Mouse (Mus musculus): ENCODE results near the gene Fes.
A peak's percentile ranks its signal among the peaks of the same experiment; 100 is the strongest.

Gene Fes

GRCm38 (mm10) chr7:80346173-80346572, 41.6 kb downstream of the Fes start:
- no peak for DNase-seq (ENCODE audit: low spot score in 2 of 2)

DNA sequence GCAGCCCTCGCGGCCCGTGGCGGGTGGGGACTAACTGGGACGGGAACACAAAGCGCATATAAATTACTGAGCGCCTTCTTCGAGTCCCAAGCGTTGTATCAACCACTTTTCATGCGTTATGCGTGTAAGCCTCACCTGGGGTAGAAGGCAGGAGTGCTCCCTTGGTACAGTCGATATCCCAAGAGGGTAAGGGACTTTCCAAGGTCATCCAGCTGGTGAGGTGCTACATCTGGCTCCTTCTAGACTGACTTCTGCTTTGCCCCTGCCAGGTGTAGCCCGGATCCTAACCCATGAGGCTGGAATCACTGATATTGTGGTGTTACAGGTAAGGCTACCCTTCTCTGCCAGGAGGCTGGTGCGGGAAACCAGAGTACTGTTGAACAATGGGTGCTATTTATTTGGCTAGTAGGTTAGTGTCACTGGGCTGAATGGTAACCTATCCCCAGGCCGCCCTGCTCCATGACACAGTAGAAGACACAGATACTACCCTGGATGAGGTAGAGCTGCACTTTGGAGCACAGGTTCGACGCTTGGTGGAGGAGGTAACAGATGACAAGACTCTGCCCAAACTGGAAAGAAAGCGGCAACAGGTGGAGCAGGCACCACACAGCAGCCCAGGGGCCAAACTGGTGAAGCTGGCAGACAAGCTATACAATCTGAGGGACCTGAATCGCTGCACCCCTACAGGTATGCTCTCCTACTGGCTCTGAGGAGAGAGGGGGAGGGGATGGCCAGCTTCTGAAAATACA, 44.3 kb downstream of the Fes start:
- no peak for DNase-seq (ENCODE audit: low spot score in 2 of 2)

DNA sequence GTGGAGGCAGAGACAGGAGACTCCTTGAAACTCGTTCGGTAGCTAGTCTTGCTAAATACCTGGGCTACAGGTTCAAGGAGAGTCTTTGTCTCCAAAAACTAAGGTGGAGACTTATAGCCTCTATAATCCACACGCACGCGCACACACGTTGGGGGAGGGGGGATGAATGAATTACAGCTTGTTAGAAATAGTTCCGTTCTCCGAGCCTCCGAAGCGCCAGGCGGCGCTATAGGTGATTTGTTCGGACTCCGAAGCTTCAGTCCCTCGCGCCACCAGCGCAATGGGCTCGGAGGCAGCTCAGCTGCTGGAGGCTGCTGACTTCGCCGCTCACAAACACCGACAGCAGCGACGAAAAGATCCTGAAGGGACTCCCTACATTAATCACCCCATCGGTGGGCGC, 44.9 kb downstream of the Fes start, which contains the start of gene Hddc3:
Gene Hddc3 (plus strand): TSS at position 247 of the 400 bp plus-strand sequence.
- DNase-seq (ENCODE audit: low spot score in 2 of 2): peak; percentile 91 to 94

DNA sequence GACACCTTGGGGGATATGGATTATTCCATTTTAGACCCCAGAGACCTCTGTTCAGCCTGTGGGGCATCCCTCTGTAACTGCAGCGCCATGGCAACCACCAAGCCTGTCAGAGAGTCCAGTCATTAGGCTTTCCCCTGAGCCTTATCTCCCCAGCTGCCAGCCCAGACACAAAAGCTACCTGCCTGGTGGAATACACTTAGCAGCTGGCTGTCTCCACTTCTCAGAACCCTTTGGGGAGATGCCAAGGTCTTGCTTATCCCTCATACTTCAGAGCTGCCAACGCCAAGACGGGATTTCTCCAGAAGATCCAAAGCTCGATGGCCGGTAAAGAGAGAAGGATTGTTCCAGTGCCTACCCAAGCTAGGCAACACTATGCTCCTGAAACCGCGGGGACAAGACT, 46.0 kb downstream of the Fes start:
- no peak for DNase-seq (ENCODE audit: low spot score in 2 of 2)

- DNase-seq (ENCODE audit: low spot score in 2 of 2): peak in 1 of 2 experiments; percentile 64
Measured at GRCm38 (mm10) chr7:80340793-80341192, 47.0 kb downstream of the Fes start, which contains the start of gene Unc45a. Unc45a (minus strand) TSS chr7:80341005.

DNA sequence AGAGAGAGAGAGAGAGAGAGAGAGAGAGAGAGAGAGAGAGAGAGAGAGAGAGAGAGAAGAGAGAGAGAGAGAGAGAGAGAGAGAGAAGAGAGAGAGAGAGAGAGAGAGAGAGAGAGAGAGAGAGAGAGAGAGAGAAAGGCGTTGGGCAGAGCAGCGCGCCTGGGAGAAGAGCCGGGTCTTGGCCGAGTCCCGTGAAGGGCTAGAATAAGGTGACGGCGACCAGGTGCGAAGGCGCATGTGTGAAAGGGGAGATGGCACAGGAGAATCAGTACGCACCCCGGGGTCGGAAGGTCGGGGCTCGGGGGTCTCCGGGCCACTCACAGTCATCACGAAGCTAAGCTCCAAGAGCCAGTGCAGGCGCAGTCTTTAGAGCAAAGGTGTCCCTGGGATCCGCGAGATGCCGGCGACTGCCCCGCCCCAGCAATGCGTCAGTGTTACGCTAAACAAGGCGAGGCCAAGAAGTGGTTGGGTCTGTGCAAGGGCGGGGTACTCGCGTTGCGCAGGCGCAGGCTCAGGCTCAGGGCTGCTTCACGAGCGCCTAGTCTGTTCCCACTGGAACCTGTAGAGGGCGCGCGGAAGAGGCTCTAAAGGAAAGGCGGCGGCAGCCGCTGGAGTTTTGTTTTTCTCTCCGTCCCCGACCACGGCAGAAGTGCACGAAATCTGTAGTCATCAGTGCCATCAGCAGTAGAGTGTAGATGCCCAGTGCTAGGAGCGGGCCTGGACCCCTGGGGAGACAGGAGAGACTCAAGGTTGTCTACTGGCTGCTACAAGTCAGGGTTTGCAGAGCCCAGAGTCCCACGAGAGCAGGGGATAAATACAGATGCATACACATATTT, 47.7 kb downstream of the Fes start:
- DNase-seq (ENCODE audit: low spot score in 2 of 2): peak; percentile 94 to 97

- DNase-seq (ENCODE audit: low spot score in 2 of 2): no peak
Measured at GRCm38 (mm10) chr7:80339371-80339770, 48.4 kb downstream of the Fes start.

GRCm38 (mm10) chr7:80336932-80337331, 50.8 kb downstream of the Fes start:
- DNase-seq (ENCODE audit: low spot score in 2 of 2): no peak

DNA sequence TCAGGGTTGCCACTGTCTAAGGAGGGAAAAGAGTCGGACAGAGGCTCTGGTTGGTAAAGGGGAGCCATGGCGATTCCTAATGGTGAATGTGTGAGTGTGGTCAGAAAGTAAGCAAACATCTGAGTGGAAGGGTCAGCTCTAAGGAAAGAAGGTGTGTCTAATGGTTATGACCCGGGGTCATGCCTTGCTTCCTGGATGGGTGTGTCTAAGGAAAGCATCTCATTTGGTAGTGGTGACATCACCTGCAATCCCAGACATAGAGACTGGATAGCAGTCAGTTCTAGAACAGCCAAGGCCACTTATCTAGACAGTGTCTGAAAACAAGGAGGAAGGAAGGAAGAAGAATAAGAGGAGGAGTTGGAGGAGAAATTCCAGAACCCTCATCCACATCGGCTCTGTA, 52.9 kb downstream of the Fes start:
- no peak for DNase-seq (ENCODE audit: low spot score in 2 of 2)

DNA sequence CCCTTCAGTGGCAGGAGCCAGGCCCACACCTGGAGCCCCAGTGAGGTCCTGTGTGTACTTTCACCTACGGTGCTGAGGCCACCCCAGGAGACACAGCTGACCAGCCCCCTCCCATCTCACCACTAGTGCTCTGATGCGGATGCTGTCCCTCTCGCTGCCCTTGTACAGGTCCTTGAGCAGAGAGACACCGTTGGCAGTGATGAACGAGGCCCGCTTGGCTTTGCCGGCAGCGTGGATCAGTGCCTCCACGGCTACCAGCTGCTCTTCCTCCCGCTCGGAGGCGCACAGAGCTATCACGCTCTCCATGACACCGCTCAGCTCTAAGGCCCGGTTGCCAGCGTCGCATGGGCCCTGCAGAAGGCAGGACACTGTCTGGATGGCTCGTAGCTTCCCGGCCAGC, 56.3 kb downstream of the Fes start:
- no peak for DNase-seq (ENCODE audit: low spot score in 2 of 2)

GRCm38 (mm10) chr7:80330278-80330677, 57.5 kb downstream of the Fes start:
- DNase-seq (ENCODE audit: low spot score in 2 of 2): no peak
